11 mouse cellular contexts compared by ENCODE assay signal in genomic region chr11:96348141-96348928, GRCm38 (mm10). TPM values are rescaled to one million over a fixed set of nuclear protein-coding genes. Genes with fewer than 3 reads are reported as not detected.
DNase-seq lines count a peak whose midpoint lies in the region; ATAC-seq and TF ChIP-seq lines count a peak whose summit lies in the region.
"Had no signal": no experiment of that assay in that cellular context is flagged by ENCODE, and none has a peak within 500 bp of the region (broad histone marks: within the 10 kb centered on the region; RNA-seq: fewer than 3 reads in every experiment).

No protein-coding gene starts in this region.

- no peaks in the 10 kb centered on the region for H3K9me3 ChIP-seq in liver, embryonic 11.5 days (ENCODE audit: control insufficient read depth, low read length)
- no peaks in the 10 kb centered on the region for H3K9me3 ChIP-seq in liver, postnatal 0 days (ENCODE audit: low read length)
- H3K9me3 ChIP-seq in hindbrain, embryonic 10.5 days: no peaks in the 10 kb centered on the region
- H3K9me3 ChIP-seq in kidney, embryonic 16.5 days (ENCODE audit: low read length): no peaks in the 10 kb centered on the region
- H3K9me3 ChIP-seq: embryonic facial prominence, embryonic 15.5 days had no signal

- no peak overlapping the region for H3K4me3 ChIP-seq in liver, embryonic 11.5 days (ENCODE audit: low read depth, low read length)
- no peak overlapping the region for H3K4me3 ChIP-seq in liver, postnatal 0 days (ENCODE audit: low read depth, low read length)
- H3K4me3 ChIP-seq in hindbrain, embryonic 10.5 days: peak overlapping the region; percentile 69
- H3K4me3 ChIP-seq in kidney, embryonic 16.5 days (ENCODE audit: low read length): peak overlapping the region; percentile 14
- no peak overlapping the region for H3K4me3 ChIP-seq in small intestine, adult 2 months (ENCODE audit: low read depth, low read length)
- H3K4me3 ChIP-seq: embryonic facial prominence, embryonic 15.5 days; heart, adult 2 months had no signal

- H3K27me3 ChIP-seq in liver, embryonic 11.5 days (replicated peaks; ENCODE audit: control insufficient read depth, insufficient read depth, low read length): peaks cover 94% of the 10 kb centered on the region
- peaks cover 91% of the 10 kb centered on the region for H3K27me3 ChIP-seq in liver, postnatal 0 days (ENCODE audit: insufficient read depth, low read length)
- H3K27me3 ChIP-seq in hindbrain, embryonic 10.5 days (ENCODE audit: insufficient read depth, poor library complexity, severe bottlenecking): peaks cover 100% of the 10 kb centered on the region
- no peaks in the 10 kb centered on the region for H3K27me3 ChIP-seq in kidney, embryonic 16.5 days (ENCODE audit: insufficient read depth, low read length)
- peaks cover 38% of the 10 kb centered on the region for H3K27me3 ChIP-seq in small intestine, adult 2 months (ENCODE audit: control insufficient read depth, insufficient read depth, low read length)

- WGBS in liver, embryonic 11.5 days: 16% methylated on average over 21 of the region's 21 CpGs
- WGBS in liver, postnatal 0 days (ENCODE audit: insufficient replicate concordance): 32% methylated on average over 21 of the region's 21 CpGs
- WGBS in hindbrain, embryonic 10.5 days: 5% methylated on average over 21 of the region's 21 CpGs
- WGBS in kidney, embryonic 16.5 days: 13% methylated on average over 21 of the region's 21 CpGs
- 52% methylated on average over 21 of the region's 21 CpGs for whole genome bisulfite sequencing in small intestine, adult 2 months

- no peak for TF ChIP-seq EP300 in liver, postnatal 0 days (IDR thresholded peaks at IDR 0.05; ENCODE audit: low read depth)

- no peak for TF ChIP-seq POLR2A in small intestine, adult 2 months (IDR thresholded peaks at IDR 0.05; ENCODE audit: low read depth, low read length)

- DNase-seq in liver, embryonic 11.5 days (ENCODE audit: low spot score): no peak
- no peak for DNase-seq in liver, postnatal 0 days
- DNase-seq in hindbrain, embryonic 10.5 days (ENCODE audit: low spot score): peak; percentile 57
- DNase-seq in right cerebral cortex, postnatal 4 days: no peak
- DNase-seq in adipocyte (ENCODE audit: low spot score): no peak
- no peak for DNase-seq in right cerebral cortex, adult 2 months (ENCODE audit: low spot score in 2 of 2)
- DNase-seq: heart, adult 2 months had no signal

- no peak for TF ChIP-seq CTCF in liver, postnatal 0 days (IDR thresholded peaks at IDR 0.05; ENCODE audit: low read depth)
- no peak for TF ChIP-seq CTCF in small intestine, adult 2 months (IDR thresholded peaks at IDR 0.05; ENCODE audit: extremely low read depth, insufficient read length, insufficient replicate concordance, low read depth, low read length)

- H3K9ac ChIP-seq in liver, embryonic 11.5 days (ENCODE audit: low read depth, low read length): no peak overlapping the region
- H3K9ac ChIP-seq in liver, postnatal 0 days (replicated peaks): no peak overlapping the region
- H3K9ac ChIP-seq in kidney, embryonic 16.5 days (replicated peaks; ENCODE audit: low read length): peak overlapping the region; percentile 64
- H3K9ac ChIP-seq: embryonic facial prominence, embryonic 15.5 days had no signal

- H3K27ac ChIP-seq in liver, embryonic 11.5 days (ENCODE audit: low read depth, low read length): peak overlapping the region; percentile 60; the same call in 1 of the 2 replicates
- no peak overlapping the region for H3K27ac ChIP-seq in liver, postnatal 0 days (ENCODE audit: low read depth)
- H3K27ac ChIP-seq in hindbrain, embryonic 10.5 days: peak overlapping the region; percentile 89
- peak overlapping the region; percentile 99 for H3K27ac ChIP-seq in kidney, embryonic 16.5 days (ENCODE audit: low read length)
- 0 out of 2 replicates have a peak overlapping the region, but pooled peaks have one; percentile 21 for H3K27ac ChIP-seq in small intestine, adult 2 months (ENCODE audit: insufficient read depth, low read depth, low read length)
- H3K27ac ChIP-seq: embryonic facial prominence, embryonic 15.5 days; heart, adult 2 months had no signal

- H3K4me2 ChIP-seq in liver, embryonic 11.5 days: peak overlapping the region; percentile 45
- no peak overlapping the region for H3K4me2 ChIP-seq in liver, postnatal 0 days (ENCODE audit: low read depth, low read length)
- peak overlapping the region; percentile 50 for H3K4me2 ChIP-seq in kidney, embryonic 16.5 days (replicated peaks; ENCODE audit: low read depth, low read length)
- H3K4me2 ChIP-seq: embryonic facial prominence, embryonic 15.5 days had no signal

- H3K36me3 ChIP-seq in liver, embryonic 11.5 days (ENCODE audit: control insufficient read depth, insufficient read depth, low read length): no peaks in the 10 kb centered on the region
- H3K36me3 ChIP-seq in liver, postnatal 0 days (replicated peaks; ENCODE audit: insufficient read depth, low read length): no peaks in the 10 kb centered on the region
- peaks cover 10% of the 10 kb centered on the region for H3K36me3 ChIP-seq in hindbrain, embryonic 10.5 days
- H3K36me3 ChIP-seq in kidney, embryonic 16.5 days (ENCODE audit: insufficient read depth, low read length): peaks cover 30% of the 10 kb centered on the region
- no peaks in the 10 kb centered on the region for H3K36me3 ChIP-seq in small intestine, adult 2 months (ENCODE audit: control insufficient read depth, insufficient read depth, low read length)
- H3K36me3 ChIP-seq: embryonic facial prominence, embryonic 15.5 days had no signal

- no peak for ATAC-seq in liver, embryonic 11.5 days (replicated peaks; ENCODE audit: low FRiP score)
- ATAC-seq in liver, postnatal 0 days: no peak
- 0 out of 2 replicates have a peak, but pooled peaks have one; percentile 10 for ATAC-seq in kidney, embryonic 16.5 days (ENCODE audit: low FRiP score, low TSS enrichment)

- H3K4me1 ChIP-seq in liver, embryonic 11.5 days (replicated peaks; ENCODE audit: control insufficient read depth, insufficient read depth, low read length): peaks cover 9% of the 10 kb centered on the region
- no peaks in the 10 kb centered on the region; the same call in 1 of the 2 replicates for H3K4me1 ChIP-seq in liver, postnatal 0 days (ENCODE audit: insufficient read depth)
- H3K4me1 ChIP-seq in hindbrain, embryonic 10.5 days (replicated peaks): peaks cover 36% of the 10 kb centered on the region
- peaks cover 76% of the 10 kb centered on the region for H3K4me1 ChIP-seq in kidney, embryonic 16.5 days (ENCODE audit: insufficient read depth, low read length)
- H3K4me1 ChIP-seq in small intestine, adult 2 months (ENCODE audit: control insufficient read depth, insufficient read depth, insufficient read length, low read length): no peaks in the 10 kb centered on the region; the same call in 1 of the 2 replicates

RNA-seq across cellular contexts. Expression of gene Hoxb2, which starts 2.0 kb away (rescaled TPM):
- polyA plus RNA-seq in liver, embryonic 11.5 days (2014; fragmentation: Nextera tagmentation; extraction: Ambion mirVana): 11.2 and 11.3 TPM in 2 replicates
- polyA plus RNA-seq in liver, postnatal 0 days (2015; fragmentation: Nextera tagmentation; extraction: Ambion mirVana): 0.67 and 1.1 TPM in 2 replicates
- polyA plus RNA-seq in hindbrain, embryonic 10.5 days (2016; fragmentation: Nextera tagmentation; extraction: Ambion mirVana): 30.1 and 49.6 TPM in 2 replicates
- polyA plus RNA-seq in kidney, embryonic 16.5 days (2015; fragmentation: Nextera tagmentation; extraction: Ambion mirVana): 34.4 and 36.1 TPM in 2 replicates
- 9.9 TPM in 2 replicates for polyA plus RNA-seq in small intestine, adult 2 months (2012; rRNA removed)

RNA-seq across cellular contexts. Expression of gene Hoxb1, which starts 17.2 kb away (rescaled TPM):
- 0.73 and 0.85 TPM in 2 replicates for polyA plus RNA-seq in liver, embryonic 11.5 days (2014; fragmentation: Nextera tagmentation; extraction: Ambion mirVana)
- not detected in 2 replicates for polyA plus RNA-seq in liver, postnatal 0 days (2015; fragmentation: Nextera tagmentation; extraction: Ambion mirVana)
- 15.4 and 22.7 TPM in 2 replicates for polyA plus RNA-seq in hindbrain, embryonic 10.5 days (2016; fragmentation: Nextera tagmentation; extraction: Ambion mirVana)
- polyA plus RNA-seq in kidney, embryonic 16.5 days (2015; fragmentation: Nextera tagmentation; extraction: Ambion mirVana): 0.08 and 0.12 TPM in 2 replicates
- polyA plus RNA-seq in small intestine, adult 2 months (2012; rRNA removed): not detected in 2 replicates
- polyA plus RNA-seq: embryonic facial prominence, embryonic 15.5 days; heart, adult 2 months; liver, adult 2 months had no signal

RNA-seq across cellular contexts. Expression of gene Hoxb3, which starts 25.2 kb away (rescaled TPM):
- 0.97 and 1.3 TPM in 2 replicates for polyA plus RNA-seq in liver, embryonic 11.5 days (2014; fragmentation: Nextera tagmentation; extraction: Ambion mirVana)
- 0.19 and 0.26 TPM in 2 replicates for polyA plus RNA-seq in liver, postnatal 0 days (2015; fragmentation: Nextera tagmentation; extraction: Ambion mirVana)
- 5.3 and 9.6 TPM in 2 replicates for polyA plus RNA-seq in hindbrain, embryonic 10.5 days (2016; fragmentation: Nextera tagmentation; extraction: Ambion mirVana)
- polyA plus RNA-seq in kidney, embryonic 16.5 days (2015; fragmentation: Nextera tagmentation; extraction: Ambion mirVana): 3.7 and 4.3 TPM in 2 replicates
- polyA plus RNA-seq in small intestine, adult 2 months (2012; rRNA removed): 3.5 and 5.5 TPM in 2 replicates

RNA-seq across cellular contexts. Expression of gene Hoxb4, which starts 30.3 kb away (rescaled TPM):
- polyA plus RNA-seq in liver, embryonic 11.5 days (2014; fragmentation: Nextera tagmentation; extraction: Ambion mirVana): 0.71 and 1.1 TPM in 2 replicates
- 0.22 and 0.27 TPM in 2 replicates for polyA plus RNA-seq in liver, postnatal 0 days (2015; fragmentation: Nextera tagmentation; extraction: Ambion mirVana)
- 0.47 and 3.1 TPM in 2 replicates for polyA plus RNA-seq in hindbrain, embryonic 10.5 days (2016; fragmentation: Nextera tagmentation; extraction: Ambion mirVana)
- 4.1 and 6.2 TPM in 2 replicates for polyA plus RNA-seq in kidney, embryonic 16.5 days (2015; fragmentation: Nextera tagmentation; extraction: Ambion mirVana)
- 1.4 and 2.9 TPM in 2 replicates for polyA plus RNA-seq in small intestine, adult 2 months (2012; rRNA removed)

RNA-seq across cellular contexts. Expression of gene Hoxb5, which starts 45.2 kb away (rescaled TPM):
- polyA plus RNA-seq in liver, embryonic 11.5 days (2014; fragmentation: Nextera tagmentation; extraction: Ambion mirVana): 3.7 and 4.5 TPM in 2 replicates
- polyA plus RNA-seq in liver, postnatal 0 days (2015; fragmentation: Nextera tagmentation; extraction: Ambion mirVana): 0.75 and 0.91 TPM in 2 replicates
- 0.14 and 6.3 TPM in 2 replicates for polyA plus RNA-seq in hindbrain, embryonic 10.5 days (2016; fragmentation: Nextera tagmentation; extraction: Ambion mirVana)
- 19.2 and 24.3 TPM in 2 replicates for polyA plus RNA-seq in kidney, embryonic 16.5 days (2015; fragmentation: Nextera tagmentation; extraction: Ambion mirVana)
- polyA plus RNA-seq in small intestine, adult 2 months (2012; rRNA removed): 1.8 and 3.2 TPM in 2 replicates
- polyA plus RNA-seq: embryonic facial prominence, embryonic 15.5 days had no signal

Comparison
In these comparisons a context has a peak if more than half of its experiments do, and no peak if none do; other contexts are left out.
1. H3K4me3 ChIP-seq: peak in hindbrain, embryonic 10.5 days (single experiment) and kidney, embryonic 16.5 days (single experiment); none in liver, embryonic 11.5 days (single experiment), liver, postnatal 0 days (single experiment) and small intestine, adult 2 months (single experiment).